Mouse (Mus musculus): Measurements from ENCODE around the gene Vps37c. TPM values are rescaled to one million over a fixed set of nuclear protein-coding genes. Genes with fewer than 3 reads are reported as not detected.

The Vps37c gene
- polyA plus RNA-seq, 1 experiment from 2014 or later = 33.1 TPM

GRCm38 (mm10) chr19:10721064-10721463 lies 32.5 kb downstream of the Vps37c start:
- WGBS = 35% methylated on average over 5 of the region's 5 CpGs
- TF ChIP-seq CTCF (IDR thresholded peaks at IDR 0.05; ENCODE audit: low read depth) = no peak
- H3K27me3 ChIP-seq (ENCODE audit: insufficient read depth, low read length) = no peaks in the 10 kb centered on the region
- ATAC-seq (ENCODE audit: insufficient read depth) (no peak), DNase-seq (no peak)
- no peaks in the 10 kb centered on the region for H3K9me3 ChIP-seq (ENCODE audit: low read depth, low read length)
- H3K36me3 ChIP-seq (ENCODE audit: insufficient read depth) = no peaks in the 10 kb centered on the region
- H3K9ac ChIP-seq = no peak overlapping the region
- H3K27ac ChIP-seq (ENCODE audit: low read depth) = no peak overlapping the region
- H3K4me2 ChIP-seq = no peak overlapping the region
- H3K4me3 ChIP-seq (ENCODE audit: low read depth, low read length) = no peak overlapping the region
- H3K4me1 ChIP-seq (ENCODE audit: insufficient read depth) = peaks cover 9% of the 10 kb centered on the region

DNA sequence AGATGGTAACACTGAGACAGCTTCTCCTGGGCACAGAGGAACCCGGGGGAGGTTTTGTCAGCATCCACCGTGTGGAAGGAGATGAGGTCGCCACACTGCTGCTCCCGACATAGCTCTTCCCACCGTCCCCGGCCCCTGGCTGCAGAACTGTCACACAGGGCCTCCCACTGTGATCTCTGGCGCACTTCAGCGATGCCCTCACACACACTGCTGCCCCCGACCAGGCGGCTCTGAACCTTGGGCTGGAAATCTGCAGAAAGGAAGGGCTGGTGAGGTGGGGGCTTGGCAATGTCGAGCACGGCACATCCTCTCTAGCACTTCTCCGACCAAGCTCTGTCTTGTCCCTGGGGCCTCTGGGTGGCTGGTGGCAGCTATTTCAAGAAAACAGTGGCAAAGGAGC lies 34.5 kb downstream of the Vps37c start:
- Histone ChIP-seq H3K4me2 (no peak overlapping the region), H3K36me3 (ENCODE audit: insufficient read depth) (no peaks in the 10 kb centered on the region), H3K4me3 (ENCODE audit: low read depth, low read length) (no peak overlapping the region), H3K9ac (no peak overlapping the region), H3K9me3 (ENCODE audit: low read depth, low read length) (no peaks in the 10 kb centered on the region), H3K4me1 (ENCODE audit: insufficient read depth) (peaks cover 9% of the 10 kb centered on the region), H3K27me3 (ENCODE audit: insufficient read depth, low read length) (no peaks in the 10 kb centered on the region), H3K27ac (ENCODE audit: low read depth) (no peak overlapping the region)
- DNase-seq (no peak), ATAC-seq (ENCODE audit: insufficient read depth) (no peak)
- no peak for TF ChIP-seq CTCF (IDR thresholded peaks at IDR 0.05; ENCODE audit: low read depth)
- WGBS = 10% methylated on average over 13 of the region's 13 CpGs

- DNase-seq = peak; percentile 47
- Histone ChIP-seq H3K4me2 (no peak overlapping the region), H3K9me3 (ENCODE audit: low read depth, low read length) (no peaks in the 10 kb centered on the region), H3K4me1 (ENCODE audit: insufficient read depth) (peaks cover 9% of the 10 kb centered on the region), H3K4me3 (ENCODE audit: low read depth, low read length) (no peak overlapping the region), H3K27ac (ENCODE audit: low read depth) (no peak overlapping the region), H3K36me3 (ENCODE audit: insufficient read depth) (no peaks in the 10 kb centered on the region), H3K9ac (no peak overlapping the region), H3K27me3 (ENCODE audit: insufficient read depth, low read length) (no peaks in the 10 kb centered on the region)
- TF ChIP-seq CTCF (IDR thresholded peaks at IDR 0.05; ENCODE audit: low read depth) = no peak
- ATAC-seq (ENCODE audit: insufficient read depth) = peak; percentile 45; the same call in 1 of the 2 replicates
- WGBS = 29% methylated on average over 5 of the region's 5 CpGs
Measured at GRCm38 (mm10) chr19:10723649-10724048, 35.1 kb downstream of the Vps37c start.

DNA sequence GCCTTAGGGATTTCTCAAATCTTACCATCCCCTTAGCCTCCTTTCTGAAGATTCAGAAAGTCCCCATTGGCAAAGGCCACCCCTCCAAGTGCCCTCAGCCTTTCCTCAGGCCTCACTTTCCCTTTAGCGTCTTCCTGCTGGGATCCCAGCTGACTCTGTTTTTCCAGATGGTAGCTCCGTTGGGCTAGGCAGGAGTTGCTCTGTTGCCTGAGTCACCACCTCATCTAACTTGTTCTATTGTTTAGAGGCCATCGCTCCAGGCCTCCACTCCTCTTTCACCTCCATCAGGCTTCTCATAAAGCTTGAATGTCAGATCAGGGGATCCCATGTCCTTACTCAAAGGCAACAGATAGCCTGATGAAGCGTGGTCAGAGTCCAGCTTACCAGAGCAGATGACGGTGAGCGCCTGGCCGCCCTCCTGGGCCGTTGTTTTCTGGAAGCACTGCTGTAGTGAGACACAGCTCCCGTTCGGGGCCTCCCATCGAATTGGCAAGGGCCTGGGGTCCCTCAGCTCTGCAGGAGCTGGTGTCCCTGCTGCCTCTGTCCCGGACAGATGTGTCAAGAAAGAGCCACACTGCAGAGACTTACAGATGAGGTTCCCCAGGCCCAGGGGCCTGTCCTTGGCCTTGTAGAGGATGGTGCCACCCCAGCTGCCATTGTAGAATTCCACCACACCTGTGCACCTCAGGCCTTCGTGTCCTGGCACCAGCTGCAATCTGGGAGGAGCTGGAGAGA lies 36.3 kb downstream of the Vps37c start:
- Histone ChIP-seq H3K36me3 (ENCODE audit: insufficient read depth) (no peaks in the 10 kb centered on the region), H3K9ac (no peak overlapping the region), H3K4me2 (no peak overlapping the region), H3K4me3 (ENCODE audit: low read depth, low read length) (no peak overlapping the region), H3K27ac (ENCODE audit: low read depth) (no peak overlapping the region; the same call in 1 of the 2 replicates), H3K27me3 (ENCODE audit: insufficient read depth, low read length) (no peaks in the 10 kb centered on the region), H3K9me3 (ENCODE audit: low read depth, low read length) (no peaks in the 10 kb centered on the region), H3K4me1 (ENCODE audit: insufficient read depth) (peaks cover 6% of the 10 kb centered on the region)
- DNase-seq = no peak
- ATAC-seq (ENCODE audit: insufficient read depth) = no peak
- 65% methylated on average over 13 of the region's 13 CpGs for WGBS
- TF ChIP-seq CTCF (IDR thresholded peaks at IDR 0.05; ENCODE audit: low read depth) = no peak

DNA sequence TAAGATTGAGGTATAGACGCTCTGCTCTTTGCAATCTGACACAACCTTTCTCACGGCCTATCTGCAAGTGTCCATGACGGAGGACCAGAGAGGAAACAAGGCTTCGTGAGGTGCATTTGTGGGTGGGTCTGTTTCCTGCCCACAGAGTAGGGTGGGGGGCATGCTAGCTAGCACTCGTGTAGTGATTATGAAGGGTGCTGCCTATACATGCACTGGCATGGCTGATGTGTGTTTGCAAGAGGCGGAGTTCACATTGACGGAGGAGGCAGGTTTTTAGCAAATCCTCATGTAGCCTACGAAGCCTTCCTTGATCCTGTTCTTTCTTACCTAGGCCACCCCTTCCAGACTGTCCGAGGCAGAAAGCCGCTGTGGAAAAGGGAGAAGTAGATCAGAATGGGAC lies 41.4 kb downstream of the Vps37c start:
- H3K4me2 ChIP-seq = no peak overlapping the region
- TF ChIP-seq CTCF (IDR thresholded peaks at IDR 0.05; ENCODE audit: low read depth) = no peak
- no peak for ATAC-seq (ENCODE audit: insufficient read depth)
- no peak overlapping the region for H3K9ac ChIP-seq
- H3K9me3 ChIP-seq (ENCODE audit: low read depth, low read length) = no peaks in the 10 kb centered on the region
- H3K4me1 ChIP-seq (ENCODE audit: insufficient read depth) = no peaks in the 10 kb centered on the region
- no peak overlapping the region for H3K27ac ChIP-seq (ENCODE audit: low read depth)
- no peak for DNase-seq
- H3K27me3 ChIP-seq (ENCODE audit: insufficient read depth, low read length) = no peaks in the 10 kb centered on the region
- WGBS = 81% methylated on average over 10 of the region's 10 CpGs
- no peak overlapping the region for H3K4me3 ChIP-seq (ENCODE audit: low read depth, low read length)
- no peaks in the 10 kb centered on the region for H3K36me3 ChIP-seq (ENCODE audit: insufficient read depth)

- Histone ChIP-seq H3K36me3 (ENCODE audit: insufficient read depth) (no peaks in the 10 kb centered on the region), H3K27me3 (ENCODE audit: insufficient read depth, low read length) (no peaks in the 10 kb centered on the region), H3K9ac (no peak overlapping the region), H3K4me3 (ENCODE audit: low read depth, low read length) (no peak overlapping the region), H3K27ac (ENCODE audit: low read depth) (no peak overlapping the region), H3K9me3 (ENCODE audit: low read depth, low read length) (no peaks in the 10 kb centered on the region), H3K4me2 (no peak overlapping the region), H3K4me1 (ENCODE audit: insufficient read depth) (no peaks in the 10 kb centered on the region)
- ATAC-seq (ENCODE audit: insufficient read depth) (no peak), DNase-seq (no peak)
- no peak for TF ChIP-seq CTCF (IDR thresholded peaks at IDR 0.05; ENCODE audit: low read depth)
- 56% methylated on average over 5 of the region's 5 CpGs for WGBS
Measured at GRCm38 (mm10) chr19:10730469-10730868, 41.9 kb downstream of the Vps37c start.

DNA sequence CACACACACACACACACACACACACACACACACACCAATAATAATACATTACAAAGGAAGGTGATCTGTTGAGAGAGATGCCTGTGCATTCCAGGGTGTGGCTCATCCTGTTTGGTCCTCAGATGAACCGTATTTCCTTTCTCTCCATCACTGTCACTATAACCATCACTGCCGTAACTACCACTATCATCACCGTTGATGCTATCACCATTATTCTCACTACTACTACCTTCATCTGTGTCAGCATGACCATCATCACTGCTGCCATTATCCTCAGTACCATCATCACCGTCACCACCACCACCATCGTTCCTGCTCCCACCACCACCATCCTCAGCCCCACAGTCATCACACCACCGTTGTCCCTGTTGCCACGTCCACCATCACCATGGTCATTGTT lies 43.4 kb downstream of the Vps37c start:
- no peak for DNase-seq
- H3K9me3 ChIP-seq (ENCODE audit: low read depth, low read length) = no peaks in the 10 kb centered on the region
- 84% methylated on average over 7 of the region's 7 CpGs for WGBS

More for the DNA sequence above, 43.4 kb downstream of the Vps37c start:
- ATAC-seq (ENCODE audit: insufficient read depth) = no peak
- Histone ChIP-seq H3K4me1 (ENCODE audit: insufficient read depth) (no peaks in the 10 kb centered on the region), H3K4me3 (ENCODE audit: low read depth, low read length) (no peak overlapping the region), H3K27ac (ENCODE audit: low read depth) (no peak overlapping the region), H3K4me2 (no peak overlapping the region), H3K9ac (no peak overlapping the region), H3K36me3 (ENCODE audit: insufficient read depth) (no peaks in the 10 kb centered on the region), H3K27me3 (ENCODE audit: insufficient read depth, low read length) (no peaks in the 10 kb centered on the region)
- no peak for TF ChIP-seq CTCF (IDR thresholded peaks at IDR 0.05; ENCODE audit: low read depth)
